Mouse (Mus musculus): ENCODE measurements around the gene Eif4h.
"Not testable (repeated sequence)": the region's sequence is repeated elsewhere in the genome, so short reads cannot be mapped to it uniquely, and the experiment has no call there.

Gene Eif4h

DNA sequence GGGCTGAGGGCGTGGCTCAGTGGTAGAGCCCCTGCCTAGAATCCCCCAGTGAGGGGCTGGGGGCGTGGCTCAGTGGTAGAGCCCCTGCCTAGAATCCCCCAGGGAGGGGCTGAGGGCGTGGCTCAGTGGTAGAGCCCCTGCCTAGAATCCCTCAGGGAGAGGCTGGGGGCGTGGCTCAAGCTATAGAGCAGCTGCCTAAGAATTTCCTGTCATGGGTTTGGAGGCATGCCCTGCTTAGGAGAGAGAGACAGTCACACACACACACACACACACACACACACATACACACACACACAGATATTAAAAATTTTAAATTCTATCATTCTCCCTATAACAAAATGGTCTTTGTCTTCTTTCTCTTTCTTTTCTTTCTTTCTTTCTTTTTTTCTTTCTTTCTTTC is 9.7 kb upstream of the Eif4h start:
- DNase-seq (ENCODE audit: low spot score): not testable (repeated sequence)

GRCm38 (mm10) chr5:134647394-134647793 is 8.1 kb upstream of the Eif4h start:
- DNase-seq (ENCODE audit: low spot score): no peak

DNA sequence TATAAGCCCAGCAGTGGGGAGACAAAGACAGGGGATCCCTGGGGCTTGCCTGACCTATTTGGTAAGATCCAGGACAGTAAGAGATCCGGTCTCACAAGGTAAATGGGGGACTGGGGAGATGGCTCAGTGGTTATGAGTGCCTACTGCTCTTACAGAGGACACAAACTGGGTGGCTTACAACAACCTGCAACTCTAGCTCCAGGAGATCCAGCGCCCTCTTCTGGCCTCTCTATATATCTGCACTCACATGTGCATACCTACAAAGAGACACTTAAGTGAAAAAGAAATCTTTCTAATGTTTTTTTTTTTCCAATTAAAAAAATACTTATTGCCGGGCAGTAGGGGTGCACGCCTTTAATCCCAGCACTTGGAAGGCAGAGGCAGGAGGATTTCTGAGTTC is 7.2 kb upstream of the Eif4h start:
- DNase-seq (ENCODE audit: low spot score): no peak

- no peak for DNase-seq (ENCODE audit: low spot score)
Observed at GRCm38 (mm10) chr5:134644643-134645118, 5.4 kb upstream of the Eif4h start.

DNA sequence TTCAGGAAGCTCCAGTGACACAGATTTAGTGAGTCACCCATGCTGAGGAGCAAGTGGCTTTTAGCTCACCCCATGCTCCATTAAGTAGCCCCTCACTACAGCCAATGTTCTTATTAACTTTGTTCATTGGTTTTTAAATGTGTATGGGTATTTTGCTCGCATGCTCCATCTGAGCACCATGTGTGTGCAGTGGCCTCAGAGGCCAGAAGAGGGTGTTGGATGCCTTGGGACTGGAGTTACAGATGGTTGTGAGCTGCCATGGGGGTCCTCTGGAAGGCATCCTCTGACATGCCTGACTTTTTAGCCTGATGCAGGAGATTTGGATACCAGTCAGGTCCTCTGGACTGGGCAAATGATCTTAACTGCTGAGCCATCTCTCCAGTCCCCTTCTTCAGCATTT is 4.8 kb upstream of the Eif4h start:
- no peak for DNase-seq (ENCODE audit: low spot score)

- no peak for DNase-seq (ENCODE audit: low spot score)
Observed at GRCm38 (mm10) chr5:134640371-134640770, 1.1 kb upstream of the Eif4h start.

GRCm38 (mm10) chr5:134638461-134639268 is 625 bp downstream of the Eif4h start:
- no peak for DNase-seq (ENCODE audit: low spot score)

DNA sequence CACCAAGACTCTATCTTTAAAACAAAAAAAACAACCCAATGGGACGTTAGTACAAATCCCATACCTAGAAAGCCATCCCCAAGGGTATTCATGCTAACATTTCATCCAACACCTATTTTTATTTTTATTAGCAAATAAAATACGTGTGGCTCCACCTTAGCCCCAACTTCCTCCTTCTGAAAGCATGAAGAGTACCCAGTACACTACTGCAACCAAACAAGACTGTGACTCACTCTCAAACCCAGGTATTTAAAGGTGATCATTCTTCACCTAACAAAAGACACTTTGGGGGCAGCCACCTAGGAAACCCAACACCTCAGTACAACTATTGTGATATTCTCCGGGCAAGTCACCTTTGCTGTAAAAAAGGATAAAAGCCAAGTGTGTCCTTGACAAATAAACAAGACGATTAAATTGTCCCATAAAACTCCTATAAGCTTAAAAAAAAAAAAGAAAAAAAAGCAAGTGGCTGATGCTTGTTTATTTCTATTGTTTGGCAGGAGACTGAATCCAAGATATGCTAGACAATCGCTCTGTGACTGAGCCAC is 1.4 kb downstream of the Eif4h start:
- DNase-seq (ENCODE audit: low spot score): no peak

DNA sequence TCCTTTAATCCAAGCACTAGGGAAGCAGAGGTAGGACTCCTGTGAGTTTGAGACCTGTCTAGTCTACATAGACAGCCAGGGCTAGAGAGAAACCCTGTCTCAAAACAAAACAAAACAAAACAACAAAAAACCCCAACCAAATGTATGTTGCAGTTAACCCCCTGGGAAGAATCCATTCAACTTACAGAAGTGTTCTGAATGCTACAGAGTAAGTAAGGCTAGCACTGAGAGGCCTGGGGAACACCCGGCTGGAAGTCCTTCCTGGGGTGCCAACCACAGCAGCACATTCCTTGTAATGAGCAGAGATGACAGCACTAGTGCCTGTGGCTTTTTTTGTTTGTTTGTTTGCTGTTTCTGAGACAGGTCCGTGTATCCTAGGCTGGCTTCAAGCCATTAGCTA is 6.4 kb downstream of the Eif4h start:
- no peak for DNase-seq (ENCODE audit: low spot score)

DNA sequence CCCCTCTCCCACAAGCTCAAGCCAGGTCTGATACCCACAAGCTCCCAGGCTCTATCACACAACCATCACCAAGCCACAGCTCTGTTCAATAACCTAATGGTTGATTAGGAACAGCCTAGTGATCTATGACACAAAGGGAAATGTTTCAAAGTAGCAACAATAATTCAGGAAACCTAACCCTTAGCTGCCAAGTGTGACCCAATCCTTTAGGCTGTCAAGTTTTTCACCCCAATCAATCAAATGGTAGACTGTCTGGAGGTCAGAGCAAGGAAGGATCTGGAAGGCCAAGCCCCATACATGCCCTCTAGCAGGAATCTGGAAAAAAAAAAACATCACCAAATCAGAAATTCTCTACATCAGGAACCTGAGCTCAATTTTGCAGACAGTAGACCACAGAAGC is 8.5 kb downstream of the Eif4h start:
- no peak for DNase-seq (ENCODE audit: low spot score)

DNA sequence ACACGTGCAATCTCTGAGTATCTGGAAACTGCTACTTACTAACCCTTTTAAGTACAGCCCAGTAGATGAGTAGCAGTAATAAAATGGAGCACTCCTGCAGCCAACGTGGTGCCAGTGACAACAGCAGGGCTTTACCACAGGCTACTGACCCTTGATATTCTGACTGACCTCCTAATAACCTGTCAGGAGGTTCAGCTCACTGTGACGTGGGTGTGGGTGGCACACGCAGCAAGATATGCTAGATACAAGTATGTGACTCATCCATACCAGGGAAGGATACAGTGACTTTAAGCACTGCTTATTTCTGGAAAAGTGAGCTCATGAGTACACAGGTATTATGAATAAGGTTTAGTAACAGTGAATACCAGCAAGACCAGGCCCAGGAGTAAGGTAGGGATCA is 9.8 kb downstream of the Eif4h start:
- DNase-seq (ENCODE audit: low spot score): no peak

- DNase-seq (ENCODE audit: low spot score): no peak
Observed at GRCm38 (mm10) chr5:134622069-134622468, 17.2 kb downstream of the Eif4h start.

DNA sequence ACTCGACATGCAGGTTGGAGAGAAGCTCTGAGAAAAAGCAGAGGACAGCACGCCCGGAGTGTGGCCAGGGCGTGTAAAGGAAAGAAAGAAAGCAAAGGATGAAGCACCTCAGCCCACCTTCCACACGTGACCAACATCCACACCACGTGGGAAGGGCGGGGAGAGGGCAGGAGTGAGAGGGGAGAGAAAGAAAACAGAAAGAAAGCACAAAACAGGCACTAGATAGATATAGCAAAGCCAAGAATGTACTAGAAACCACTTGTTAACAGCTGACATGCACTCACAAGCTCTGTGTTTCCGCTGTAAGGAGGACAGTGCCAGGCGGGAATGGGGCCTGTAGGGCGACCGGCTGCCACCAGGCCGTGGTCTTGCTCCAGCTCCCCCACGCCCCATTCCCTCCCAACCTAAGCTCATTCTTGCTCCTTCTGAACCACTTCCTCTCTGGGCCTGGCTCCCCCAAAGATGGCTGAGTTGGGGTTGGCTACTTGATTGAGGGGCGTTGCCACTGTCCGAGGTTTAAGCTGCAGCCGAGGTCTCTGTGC is 18.1 kb downstream of the Eif4h start:
- DNase-seq (ENCODE audit: low spot score): no peak

DNA sequence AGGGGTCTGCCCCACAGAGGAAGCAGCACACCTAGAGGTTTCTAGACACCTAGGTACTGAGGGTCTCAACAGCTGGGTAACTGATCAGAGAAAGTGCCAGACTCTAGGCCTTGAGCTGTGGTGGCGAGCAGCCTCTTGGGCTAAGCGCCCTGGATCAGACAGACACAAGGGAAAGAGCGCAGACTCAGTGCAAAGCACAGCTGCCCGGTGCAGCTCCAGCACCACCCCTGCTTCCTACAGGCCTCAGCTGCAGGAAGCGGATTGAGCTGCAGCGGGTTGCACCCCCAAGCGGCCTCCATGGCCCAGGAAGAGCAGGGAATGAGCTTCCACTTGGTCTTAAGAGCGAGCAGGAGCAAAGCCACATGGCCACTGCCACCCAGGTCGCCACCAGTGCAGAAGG is 18.8 kb downstream of the Eif4h start:
- no peak for DNase-seq (ENCODE audit: low spot score)

- DNase-seq (ENCODE audit: low spot score): peak; percentile 37
Observed at GRCm38 (mm10) chr5:134617071-134617470, 22.2 kb downstream of the Eif4h start.

- no peak for DNase-seq (ENCODE audit: low spot score)
Observed at GRCm38 (mm10) chr5:134615780-134616179, 23.5 kb downstream of the Eif4h start.

- DNase-seq (ENCODE audit: low spot score): no peak
Observed at GRCm38 (mm10) chr5:134615380-134615779, 23.9 kb downstream of the Eif4h start.

- no peak for DNase-seq (ENCODE audit: low spot score)
Observed at GRCm38 (mm10) chr5:134614802-134615201, 24.5 kb downstream of the Eif4h start, which contains the start of gene Lat2. Lat2 (minus strand) TSS chr5:134615025.

DNA sequence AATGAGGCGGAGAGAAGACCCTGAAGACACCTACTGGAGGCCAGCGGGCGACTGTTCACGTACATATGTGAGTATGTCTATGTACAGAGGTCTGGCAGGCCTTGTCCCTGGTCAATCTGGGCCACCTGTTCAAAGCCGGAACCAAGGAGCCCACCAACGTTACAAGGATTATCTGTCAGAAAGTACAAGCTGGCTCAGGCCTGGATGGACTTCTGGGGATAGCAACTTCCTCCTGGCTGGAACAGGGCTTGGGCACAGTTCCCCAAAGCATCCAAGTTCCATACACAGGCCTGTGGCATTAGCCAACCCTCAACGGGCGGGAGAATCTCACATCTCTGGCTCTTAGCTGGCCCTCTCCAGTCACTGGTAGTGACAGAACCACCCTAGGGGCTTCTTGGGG is 25.0 kb downstream of the Eif4h start:
- no peak for DNase-seq (ENCODE audit: low spot score)

DNA sequence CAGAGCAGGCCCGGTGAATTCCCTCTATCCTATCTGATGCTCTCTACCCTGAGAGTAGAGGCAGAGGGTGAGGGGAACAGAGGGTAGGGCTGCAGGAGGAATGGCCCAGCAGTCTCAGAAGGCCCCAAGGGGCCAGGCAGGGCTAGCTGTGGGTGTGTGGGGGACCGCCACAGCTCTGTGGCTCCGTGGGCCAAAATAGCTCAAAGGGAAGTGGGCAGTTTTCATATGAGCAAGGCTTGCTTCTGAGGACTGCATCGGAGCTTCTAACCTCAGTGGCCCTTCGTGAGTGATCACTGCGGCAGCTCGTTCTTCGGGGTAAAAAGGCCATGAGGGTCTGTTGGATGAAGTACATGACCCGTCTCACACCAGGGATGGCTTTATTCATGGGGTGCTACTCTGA is 25.6 kb downstream of the Eif4h start:
- DNase-seq (ENCODE audit: low spot score): no peak

- no peak for DNase-seq (ENCODE audit: low spot score)
Observed at GRCm38 (mm10) chr5:134611810-134612521, 27.3 kb downstream of the Eif4h start.

- no peak for DNase-seq (ENCODE audit: low spot score)
Observed at GRCm38 (mm10) chr5:134609916-134610643, 29.2 kb downstream of the Eif4h start.

Data from yolk sac, embryonic 10.5 days (tissue).